8 mouse cellular contexts compared by ENCODE assay signal in genomic region chr7:130670358-130670757, GRCm38 (mm10).
DNase-seq lines count a peak whose midpoint lies in the region; ATAC-seq and TF ChIP-seq lines count a peak whose summit lies in the region.

No protein-coding gene starts in this region.

- DNase-seq in embryo, embryonic 10 days (ENCODE audit: low spot score) = peak; percentile 58
- DNase-seq in embryo, embryonic 11 days = no peak
- peak; percentile 47 for DNase-seq in lung, embryonic 14.5 days
- DNase-seq in right cerebral cortex, postnatal 4 days = no peak
- no peak for DNase-seq in right cerebral cortex, postnatal 36 days (ENCODE audit: low spot score in 2 of 2)
- no peak for DNase-seq in cerebellum, postnatal 10 days

- H3K27ac ChIP-seq in embryonic facial prominence, embryonic 13.5 days = peak overlapping the region; percentile 84
- H3K27ac ChIP-seq in hindbrain, embryonic 12.5 days = peak overlapping the region; percentile 89
- peak overlapping the region; percentile 89; the same call in 1 of the 2 replicates for H3K27ac ChIP-seq in lung, embryonic 14.5 days (ENCODE audit: low read depth)

- no peaks in the 10 kb centered on the region for H3K9me3 ChIP-seq in embryonic facial prominence, embryonic 13.5 days
- H3K9me3 ChIP-seq in hindbrain, embryonic 12.5 days (replicated peaks) = no peaks in the 10 kb centered on the region
- no peaks in the 10 kb centered on the region for H3K9me3 ChIP-seq in lung, embryonic 14.5 days (ENCODE audit: low read depth, low read length)

- ATAC-seq in embryonic facial prominence, embryonic 13.5 days (ENCODE audit: insufficient number of reproducible peaks, insufficient read depth, low FRiP score, low TSS enrichment, low read depth) = no peak
- ATAC-seq in hindbrain, embryonic 12.5 days (ENCODE audit: low FRiP score) = no peak
- no peak for ATAC-seq in lung, embryonic 14.5 days (ENCODE audit: insufficient read depth)

- H3K9ac ChIP-seq in embryonic facial prominence, embryonic 13.5 days = no peak overlapping the region
- H3K9ac ChIP-seq in hindbrain, embryonic 12.5 days = no peak overlapping the region; the same call in 1 of the 2 replicates
- H3K9ac ChIP-seq in lung, embryonic 14.5 days = no peak overlapping the region

- no peak overlapping the region for H3K4me3 ChIP-seq in embryonic facial prominence, embryonic 13.5 days
- H3K4me3 ChIP-seq in hindbrain, embryonic 12.5 days = no peak overlapping the region
- no peak overlapping the region for H3K4me3 ChIP-seq in lung, embryonic 14.5 days (ENCODE audit: low read depth, low read length)

- peaks cover 12% of the 10 kb centered on the region for H3K36me3 ChIP-seq in embryonic facial prominence, embryonic 13.5 days
- no peaks in the 10 kb centered on the region for H3K36me3 ChIP-seq in hindbrain, embryonic 12.5 days
- H3K36me3 ChIP-seq in lung, embryonic 14.5 days (ENCODE audit: insufficient read depth) = no peaks in the 10 kb centered on the region

- 34% methylated on average over 4 of the region's 4 CpGs for WGBS in embryonic facial prominence, embryonic 13.5 days
- WGBS in hindbrain, embryonic 12.5 days = 76% methylated on average over 4 of the region's 4 CpGs
- WGBS in lung, embryonic 14.5 days = 44% methylated on average over 4 of the region's 4 CpGs

- no peaks in the 10 kb centered on the region for H3K27me3 ChIP-seq in embryonic facial prominence, embryonic 13.5 days
- no peaks in the 10 kb centered on the region for H3K27me3 ChIP-seq in hindbrain, embryonic 12.5 days
- H3K27me3 ChIP-seq in lung, embryonic 14.5 days (ENCODE audit: insufficient read depth, low read length) = no peaks in the 10 kb centered on the region

- H3K4me2 ChIP-seq in embryonic facial prominence, embryonic 13.5 days = no peak overlapping the region
- no peak overlapping the region for H3K4me2 ChIP-seq in hindbrain, embryonic 12.5 days (replicated peaks)
- H3K4me2 ChIP-seq in lung, embryonic 14.5 days = no peak overlapping the region

- H3K4me1 ChIP-seq in embryonic facial prominence, embryonic 13.5 days = peaks cover 51% of the 10 kb centered on the region
- H3K4me1 ChIP-seq in hindbrain, embryonic 12.5 days = peaks cover 46% of the 10 kb centered on the region
- H3K4me1 ChIP-seq in lung, embryonic 14.5 days (ENCODE audit: insufficient read depth) = peaks cover 29% of the 10 kb centered on the region

- TF ChIP-seq CTCF in lung, embryonic 14.5 days (IDR thresholded peaks at IDR 0.05; ENCODE audit: low read depth) = no peak

Comparison
In these comparisons a context has a peak if more than half of its experiments do, and no peak if none do; other contexts are left out.
1. DNase-seq: peak in embryo, embryonic 10 days (single experiment) and lung, embryonic 14.5 days (single experiment); none in embryo, embryonic 11 days (single experiment), right cerebral cortex, postnatal 4 days (single experiment), right cerebral cortex, postnatal 36 days (0 of 2) and cerebellum, postnatal 10 days (0 of 2).
2. Peak in every context shown above with its lines, with median percentiles within 50 percentile points of each other: H3K27ac ChIP-seq.